Mouse (Mus musculus): ENCODE data around the gene Mpped1. TPM values are rescaled to one million over a fixed set of nuclear protein-coding genes. Genes with fewer than 3 reads are reported as not detected.

The Mpped1 gene
- total RNA-seq, 2 experiments from 2014 or later: not detected

DNA sequence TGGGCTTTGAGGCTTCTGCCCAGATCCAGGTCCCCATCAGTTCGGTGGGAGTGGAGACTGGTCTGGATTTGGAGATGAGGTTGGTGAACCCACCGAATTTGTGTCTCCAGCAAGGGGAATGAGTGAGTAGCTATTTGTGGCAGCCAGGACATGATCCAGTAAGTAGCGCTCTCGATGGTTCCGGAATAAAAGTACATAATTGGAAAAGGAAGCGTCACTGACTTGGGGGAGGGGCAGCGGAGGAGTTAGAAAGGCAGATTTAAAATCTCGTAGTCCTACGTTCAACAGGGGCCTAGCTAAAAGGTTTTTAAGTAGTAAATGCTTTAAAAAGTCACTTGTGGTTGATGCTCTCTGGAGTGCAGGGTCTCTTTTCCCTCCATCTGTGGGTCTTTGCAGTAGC lies 5.5 kb downstream of the Mpped1 start:
- no peak for ATAC-seq (replicated peaks; ENCODE audit: poor library complexity)

DNA sequence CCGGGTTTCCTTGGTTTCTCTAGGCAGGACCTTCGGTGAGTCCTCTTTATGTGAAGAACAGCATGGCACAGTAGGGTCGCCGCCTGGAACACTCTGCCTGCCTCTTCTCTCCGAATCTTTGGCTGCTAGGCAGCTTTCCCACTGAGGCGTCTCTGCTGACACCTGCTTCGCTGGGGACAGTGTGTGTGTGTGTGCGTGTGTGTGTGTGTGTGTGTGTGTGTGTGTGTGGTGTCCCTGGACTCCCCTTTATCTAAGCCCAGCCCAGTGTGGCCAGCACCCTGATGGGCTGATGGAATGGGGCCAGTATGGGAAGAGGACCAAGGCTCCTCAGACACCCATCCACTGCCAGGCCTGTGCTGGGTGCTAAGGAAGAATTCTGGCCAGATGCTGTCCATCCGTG lies 9.8 kb downstream of the Mpped1 start:
- no peak for ATAC-seq (replicated peaks; ENCODE audit: poor library complexity)

DNA sequence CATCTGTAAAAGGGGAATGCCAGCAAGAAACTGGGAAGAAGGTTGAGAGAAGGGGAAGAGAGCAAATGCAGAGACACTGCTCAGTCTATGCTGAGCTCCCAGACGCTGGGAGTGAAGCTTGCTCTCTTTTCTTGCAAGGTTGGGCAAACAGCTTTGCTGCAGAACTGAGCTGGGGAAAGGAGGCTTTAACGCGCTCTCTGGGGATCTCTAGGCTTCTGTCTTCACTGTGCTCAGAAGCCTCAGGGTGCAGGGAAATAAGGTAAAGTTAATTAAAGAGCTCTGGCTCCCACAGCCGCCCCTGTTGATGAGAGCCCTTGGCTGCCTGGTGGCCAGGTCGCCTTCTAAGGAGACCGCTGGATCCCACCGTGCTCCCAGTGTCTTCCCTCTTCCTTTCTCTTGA lies 17.7 kb downstream of the Mpped1 start:
- no peak for ATAC-seq (replicated peaks; ENCODE audit: poor library complexity)

DNA sequence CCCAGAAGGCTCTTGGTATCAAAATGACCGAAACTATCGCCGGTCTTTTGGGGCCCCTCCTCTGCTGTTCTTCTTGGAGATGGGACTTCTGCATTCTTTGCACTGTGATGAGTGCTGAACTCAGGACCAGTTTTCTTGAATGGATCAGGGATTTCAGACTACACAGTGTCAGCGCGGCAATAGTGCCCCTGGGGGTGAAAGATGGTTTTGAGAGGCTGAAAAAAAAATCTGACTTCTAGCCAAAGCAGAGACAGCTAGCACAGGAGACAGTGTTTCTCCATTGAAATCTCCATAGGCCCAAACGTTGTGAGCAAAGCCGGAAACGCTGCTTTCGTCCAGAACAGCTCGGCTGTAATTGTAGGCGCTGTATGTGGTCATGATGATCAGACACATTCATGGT lies 19.7 kb downstream of the Mpped1 start:
- no peak for ATAC-seq (replicated peaks; ENCODE audit: poor library complexity)

DNA sequence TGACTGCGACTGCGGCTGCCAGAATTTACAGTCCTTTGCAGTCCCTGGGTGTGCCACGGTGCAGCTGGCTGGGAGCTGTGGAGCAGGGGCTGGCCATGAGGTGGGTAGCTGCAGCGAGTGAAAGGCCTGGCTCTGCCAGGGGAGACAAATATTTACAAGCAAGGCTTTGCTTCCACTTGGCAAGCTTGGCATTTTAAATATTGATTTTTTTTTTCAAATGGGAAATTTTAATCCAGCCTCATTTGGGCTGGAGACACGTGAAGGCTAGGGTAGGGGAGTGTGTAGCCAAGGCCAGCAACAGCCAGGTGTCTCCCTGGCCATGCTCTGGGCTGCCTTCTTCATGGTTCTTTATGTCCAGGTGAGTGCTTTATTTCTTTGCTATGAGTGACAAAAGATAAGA lies 21.7 kb downstream of the Mpped1 start:
- ATAC-seq (replicated peaks; ENCODE audit: poor library complexity): no peak

DNA sequence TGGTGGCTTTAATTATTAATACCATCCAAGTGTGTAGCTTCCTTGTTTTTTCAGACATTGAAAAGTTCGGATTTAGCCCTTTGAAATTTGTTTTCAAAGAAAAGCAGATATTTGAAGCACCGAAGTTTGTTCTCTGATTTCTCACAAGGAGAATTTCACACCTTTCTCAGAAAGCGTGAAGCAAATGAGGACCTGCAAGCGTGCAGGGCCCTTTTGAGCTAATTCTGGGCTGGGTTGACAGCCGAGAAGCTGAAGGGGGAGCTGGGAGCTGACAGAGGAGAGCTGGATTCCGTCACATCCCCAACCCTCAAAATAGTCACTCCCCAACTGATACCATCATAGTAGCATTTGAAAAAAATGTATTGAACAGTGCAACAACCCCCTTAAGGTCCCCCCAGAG lies 34.8 kb downstream of the Mpped1 start:
- ATAC-seq (replicated peaks; ENCODE audit: poor library complexity): no peak

DNA sequence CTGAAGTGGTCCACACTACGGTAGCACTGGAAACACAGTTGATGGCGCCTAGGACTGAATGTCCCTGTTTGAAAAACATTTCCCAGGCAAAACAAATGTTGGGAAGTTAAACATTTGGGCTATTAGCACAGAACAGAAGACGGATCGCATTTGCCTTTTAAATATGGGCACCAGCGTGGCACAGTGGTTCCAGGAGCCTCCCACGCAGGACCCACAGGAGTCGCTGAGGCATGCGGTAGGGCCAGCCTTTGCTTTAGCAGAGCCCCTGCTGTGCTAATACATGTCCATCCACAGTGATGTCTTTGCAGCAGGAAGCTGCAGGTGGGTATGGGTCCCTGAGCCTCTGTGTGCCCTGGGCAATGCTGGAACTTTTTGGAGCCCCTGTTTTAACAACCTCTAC lies 48.7 kb downstream of the Mpped1 start:
- no peak for ATAC-seq (replicated peaks; ENCODE audit: poor library complexity)

DNA sequence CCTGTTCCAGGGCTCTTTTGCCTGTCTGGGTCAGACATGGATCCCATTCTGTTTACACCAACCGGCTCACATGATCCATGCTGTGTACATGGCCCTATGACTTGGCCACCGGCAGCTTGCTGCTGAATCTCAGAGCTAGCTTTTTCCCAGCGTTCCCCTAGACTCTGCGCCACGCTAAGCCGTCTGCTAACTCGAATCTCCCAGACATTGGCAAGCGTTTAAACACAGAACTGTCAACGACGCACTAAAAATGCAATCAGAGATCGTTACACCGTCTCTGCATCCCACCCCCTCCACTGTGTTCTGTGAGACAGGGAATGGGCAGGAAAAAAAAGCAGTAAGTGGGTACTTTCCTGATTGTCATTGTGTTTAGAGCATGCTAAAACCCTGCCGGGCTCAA lies 50.0 kb downstream of the Mpped1 start:
- no peak for ATAC-seq (replicated peaks; ENCODE audit: poor library complexity)

DNA sequence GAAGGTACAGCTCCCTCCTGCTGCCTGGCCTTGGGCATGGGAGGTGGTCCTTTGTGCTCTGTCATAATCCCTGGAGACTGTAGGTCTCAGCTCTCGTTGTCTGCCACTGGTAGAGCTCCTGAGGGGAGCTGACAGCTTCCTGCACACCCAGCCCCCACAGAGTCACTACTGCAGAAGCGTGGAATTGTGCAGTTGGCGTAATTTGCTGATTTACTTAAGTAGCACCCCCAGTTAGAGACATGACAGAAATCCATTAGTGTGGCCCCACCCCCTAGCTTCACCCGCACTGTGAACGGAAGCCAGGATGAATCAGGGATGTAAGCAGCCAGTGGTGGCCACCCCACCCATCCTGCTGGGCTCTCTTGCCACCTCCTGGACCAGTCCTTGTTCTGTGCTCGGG lies 53.0 kb downstream of the Mpped1 start:
- ATAC-seq (replicated peaks; ENCODE audit: poor library complexity): no peak

DNA sequence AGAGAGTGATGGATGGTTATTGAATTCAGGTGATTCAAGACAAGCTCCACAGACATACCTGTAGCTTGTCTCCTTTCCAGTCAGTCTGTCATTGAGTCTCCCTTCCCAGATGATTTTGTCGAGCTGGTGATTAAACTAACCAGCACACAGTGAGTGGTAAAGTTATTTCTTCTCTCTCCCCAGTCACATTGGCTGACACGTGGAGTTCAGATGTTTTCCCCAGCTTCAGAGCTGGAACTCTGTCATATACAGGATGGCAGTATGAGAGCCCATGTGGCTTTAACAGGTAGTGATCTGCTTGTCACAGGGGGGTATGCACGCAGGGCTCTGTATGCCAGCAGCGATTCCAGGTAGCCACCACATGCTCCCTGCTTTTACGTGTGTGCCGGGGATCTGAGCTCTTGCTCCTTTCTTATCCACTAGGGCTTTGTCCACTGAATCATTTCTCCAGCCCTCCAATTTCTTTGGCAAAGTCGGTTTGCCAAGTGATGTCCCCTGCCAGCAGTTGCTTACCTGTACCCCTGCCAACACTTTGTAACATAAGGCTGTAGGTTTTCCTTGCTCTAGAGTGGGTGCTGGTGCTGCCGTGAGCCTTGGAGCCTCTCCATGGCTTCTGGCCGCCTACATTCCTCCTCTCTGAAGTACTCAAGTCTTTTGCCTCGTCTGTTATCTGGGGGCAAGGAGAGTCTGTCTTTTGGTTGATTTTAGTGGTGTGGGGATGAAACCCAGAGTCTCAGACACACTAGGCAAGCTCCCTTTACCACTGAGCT lies 61.9 kb downstream of the Mpped1 start:
- ATAC-seq (replicated peaks; ENCODE audit: poor library complexity): no peak

DNA sequence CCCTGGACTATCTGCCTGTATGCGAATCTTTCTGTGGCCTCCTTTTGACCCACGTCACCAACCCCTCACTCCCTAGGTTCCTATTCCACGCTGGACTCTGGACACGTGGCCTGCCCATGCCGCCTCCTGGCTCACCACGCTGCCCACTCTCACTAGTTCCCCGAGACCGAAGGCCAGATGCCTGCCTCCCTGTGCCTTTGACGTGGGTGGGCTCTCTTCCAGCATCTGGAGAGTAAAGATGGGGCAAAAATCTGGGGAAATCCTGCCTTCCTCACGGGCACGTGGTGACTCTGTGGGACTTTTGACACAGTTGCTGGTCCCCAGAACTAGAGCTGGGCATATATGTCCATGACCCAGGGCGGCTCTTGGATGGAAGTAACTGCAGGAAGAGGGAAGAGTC lies 63.2 kb downstream of the Mpped1 start:
- ATAC-seq (replicated peaks; ENCODE audit: poor library complexity): no peak

DNA sequence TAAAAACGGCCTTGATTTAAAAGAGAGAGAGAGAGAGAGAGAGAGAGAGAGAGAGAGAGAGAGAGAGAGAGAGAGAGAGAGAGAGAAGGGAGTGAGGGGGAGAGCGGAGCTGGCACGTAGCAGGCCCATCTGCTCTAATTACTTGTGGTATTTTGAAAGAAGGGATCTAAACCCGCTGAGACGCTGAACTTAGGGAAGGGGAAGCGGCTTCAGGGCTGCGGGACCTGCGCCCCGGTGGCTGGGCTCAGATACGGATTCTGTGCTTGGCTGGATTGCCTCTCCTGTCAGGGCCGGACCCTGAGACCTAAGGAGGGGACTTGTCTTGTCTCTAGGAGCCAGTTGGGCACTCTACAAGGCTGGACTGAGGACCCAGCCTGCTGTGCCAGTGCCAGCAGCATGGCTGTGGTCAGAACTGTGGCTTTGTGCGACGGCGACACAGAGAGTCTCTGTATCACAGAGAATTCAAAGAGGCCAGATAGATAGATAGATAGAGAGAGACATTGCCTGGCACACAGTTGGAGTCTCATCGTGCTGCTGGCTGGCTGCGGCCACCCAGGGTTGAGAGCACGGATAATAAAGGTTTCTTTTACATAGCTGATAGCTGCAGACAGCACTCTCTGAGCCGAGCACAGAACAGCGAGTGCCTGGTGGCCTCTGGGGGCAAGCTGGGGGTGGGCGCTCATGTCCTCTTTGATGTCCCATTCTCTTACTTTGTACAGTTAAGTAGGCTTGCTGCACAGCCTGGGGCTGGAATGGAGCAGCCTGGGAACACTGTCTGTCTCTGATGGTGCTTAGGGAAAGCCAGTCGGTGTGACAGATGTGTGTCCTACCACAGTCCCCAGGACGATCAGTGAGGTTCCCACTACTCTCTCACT lies 63.9 kb downstream of the Mpped1 start:
- ATAC-seq (replicated peaks; ENCODE audit: poor library complexity): no peak

DNA sequence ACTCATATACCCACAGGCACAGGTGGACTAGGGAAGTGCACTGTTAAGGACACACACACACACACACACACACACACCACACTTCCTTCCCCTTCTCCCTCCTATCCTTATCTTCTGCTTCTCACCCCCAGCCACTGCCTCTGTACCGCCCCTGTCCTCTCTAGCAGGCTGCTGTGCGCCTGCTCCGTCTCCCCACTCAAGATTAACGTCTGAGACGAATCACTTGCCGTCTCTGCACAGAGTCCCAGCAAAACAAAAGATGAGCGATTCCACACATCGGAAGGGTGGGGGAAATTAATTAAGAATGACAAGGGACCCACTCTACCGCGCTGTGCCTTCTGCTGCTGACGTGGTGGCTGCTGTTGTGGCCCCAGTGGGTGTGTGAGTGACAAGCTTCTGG lies 66.5 kb downstream of the Mpped1 start:
- ATAC-seq (replicated peaks; ENCODE audit: poor library complexity): no peak

DNA sequence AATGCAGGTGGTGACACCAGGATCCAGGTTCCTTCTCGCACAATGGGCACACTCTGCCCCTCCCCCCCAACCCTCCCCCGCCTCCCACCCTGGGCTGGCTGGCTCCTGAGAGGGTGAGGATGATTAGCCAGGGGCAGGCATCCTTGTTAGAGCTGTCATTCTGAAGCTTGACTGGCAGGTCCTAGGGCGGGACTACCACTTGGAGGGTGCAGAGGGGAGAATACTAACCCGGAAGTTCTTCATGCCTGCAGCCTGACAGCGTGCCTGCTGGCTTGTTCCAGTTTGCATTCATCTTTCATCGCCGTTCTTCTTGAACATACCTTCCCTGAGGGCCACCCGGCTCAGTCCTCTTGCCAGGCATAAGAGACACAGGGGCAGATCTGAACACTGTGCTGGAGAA lies 67.3 kb downstream of the Mpped1 start:
- ATAC-seq (replicated peaks; ENCODE audit: poor library complexity): no peak

DNA sequence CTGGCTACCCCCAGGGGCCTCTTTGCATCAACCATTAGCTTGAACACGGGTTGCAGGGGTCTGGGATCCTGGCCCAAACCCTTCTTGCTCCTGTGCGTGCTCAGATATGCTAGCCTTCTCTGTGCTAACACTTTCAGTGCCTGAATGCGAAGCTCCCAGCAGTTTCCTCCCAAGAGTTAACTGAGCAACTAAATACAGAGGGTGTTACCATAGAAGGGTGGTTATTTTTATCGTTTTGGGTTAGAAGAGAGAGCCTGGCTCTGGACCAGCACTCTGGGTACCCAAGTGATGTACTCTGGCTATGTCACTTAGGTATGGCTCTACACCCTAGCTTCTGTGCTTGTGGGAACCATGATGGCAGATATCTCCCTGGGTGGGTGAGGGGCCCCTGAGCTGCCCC lies 68.2 kb downstream of the Mpped1 start:
- ATAC-seq (replicated peaks; ENCODE audit: poor library complexity): no peak

DNA sequence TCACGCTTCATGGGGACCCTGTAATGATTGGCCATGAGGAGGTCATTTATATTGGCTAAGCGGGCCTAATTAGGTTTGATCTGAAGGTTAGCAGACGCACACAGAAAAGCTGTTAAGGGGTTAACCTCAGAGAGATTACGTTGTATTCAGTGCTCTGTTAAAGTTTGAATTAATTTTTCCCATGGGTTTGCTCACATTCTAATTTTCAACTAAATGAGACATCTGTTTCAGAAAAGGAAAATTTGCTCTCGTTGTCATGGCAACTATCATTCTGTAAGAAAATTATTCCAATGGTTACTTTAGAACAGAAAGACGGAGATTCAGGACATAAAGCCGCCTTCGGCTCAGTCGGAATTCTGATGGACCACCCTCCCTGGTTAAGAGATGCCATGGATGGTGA lies 68.9 kb downstream of the Mpped1 start:
- no peak for ATAC-seq (replicated peaks; ENCODE audit: poor library complexity)

DNA sequence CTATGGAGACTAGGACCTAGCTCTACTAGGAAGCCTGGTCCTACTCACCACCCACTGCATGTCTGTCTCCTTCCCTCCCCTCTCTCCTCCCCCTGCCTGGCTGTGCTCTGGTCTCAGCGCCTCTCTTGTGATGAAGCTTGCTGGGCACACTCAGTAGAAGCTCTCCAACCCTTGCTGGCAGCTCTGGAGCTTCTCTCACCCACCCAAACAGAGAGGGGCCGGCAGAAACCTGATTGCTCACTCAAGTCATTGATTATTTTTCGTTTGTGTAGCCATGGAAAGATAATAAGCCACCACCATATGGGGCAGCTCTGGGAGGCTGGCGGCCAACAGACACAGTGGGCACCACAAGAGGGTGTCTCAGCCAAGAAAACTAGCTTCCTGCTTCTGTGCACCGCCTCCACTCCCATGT lies 74.1 kb downstream of the Mpped1 start:
- ATAC-seq (replicated peaks; ENCODE audit: poor library complexity): no peak

DNA sequence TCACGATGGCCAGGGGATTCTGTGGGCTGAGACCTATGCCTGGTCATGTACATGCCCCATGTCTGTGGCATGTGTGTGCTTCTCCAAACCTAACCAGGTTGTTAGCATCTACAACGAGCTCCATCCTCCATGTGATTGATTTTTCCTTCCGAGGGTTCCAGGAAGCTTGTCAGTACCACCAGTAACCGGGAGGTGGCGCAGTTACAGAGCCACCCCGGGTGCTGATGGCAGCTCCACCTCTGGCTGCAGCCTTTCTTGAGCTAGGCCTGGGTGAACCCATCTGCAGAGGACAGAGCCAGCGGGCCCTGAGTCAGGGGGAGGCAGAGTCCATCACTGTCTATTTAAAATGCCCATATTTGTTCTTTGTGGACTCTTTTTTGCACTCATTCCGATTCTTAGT lies 77.9 kb downstream of the Mpped1 start:
- peak; percentile 48; the same call in 1 of the 2 replicates for ATAC-seq (replicated peaks; ENCODE audit: poor library complexity)

DNA sequence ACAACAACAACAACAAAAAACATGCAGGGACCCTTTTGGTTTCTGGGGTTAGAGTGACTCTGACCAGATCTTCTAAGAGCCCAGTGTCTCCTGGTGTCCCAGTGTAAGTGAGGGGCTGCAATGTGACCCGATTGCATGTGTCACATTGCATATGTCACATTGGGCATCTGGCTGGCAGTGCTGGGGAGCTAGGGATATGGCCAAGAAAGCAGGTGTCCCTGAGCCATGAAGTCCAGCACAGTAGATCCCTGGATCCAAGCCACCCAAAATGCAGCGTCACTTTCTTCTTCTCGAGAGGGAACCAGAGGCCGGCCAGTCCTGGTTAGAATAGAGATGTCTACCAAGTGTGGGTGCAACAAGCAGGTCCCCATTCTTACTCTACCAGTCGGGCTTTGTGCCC lies 86.4 kb downstream of the Mpped1 start:
- ATAC-seq (replicated peaks; ENCODE audit: poor library complexity): no peak

DNA sequence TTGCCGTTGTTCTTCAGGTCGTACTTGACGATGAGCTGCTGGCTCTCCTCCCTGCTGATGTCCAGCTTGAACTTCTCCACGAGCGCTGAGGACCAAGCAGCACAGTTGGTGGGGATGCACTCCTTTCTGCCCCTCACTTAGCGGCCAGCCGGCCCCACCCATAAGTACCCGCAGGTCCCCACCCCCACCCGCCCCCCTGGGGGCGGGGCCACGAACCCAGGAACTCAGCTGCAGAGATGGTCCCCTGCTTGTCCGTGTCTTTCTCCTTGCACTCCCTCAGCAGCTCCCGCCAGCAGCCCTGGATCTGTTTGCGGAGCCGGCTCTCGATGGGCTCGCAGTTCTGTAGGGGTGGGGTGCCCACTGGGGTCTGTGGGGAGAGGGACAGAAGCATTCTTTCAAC lies 91.7 kb downstream of the Mpped1 start:
- ATAC-seq (replicated peaks; ENCODE audit: poor library complexity): no peak

DNA sequence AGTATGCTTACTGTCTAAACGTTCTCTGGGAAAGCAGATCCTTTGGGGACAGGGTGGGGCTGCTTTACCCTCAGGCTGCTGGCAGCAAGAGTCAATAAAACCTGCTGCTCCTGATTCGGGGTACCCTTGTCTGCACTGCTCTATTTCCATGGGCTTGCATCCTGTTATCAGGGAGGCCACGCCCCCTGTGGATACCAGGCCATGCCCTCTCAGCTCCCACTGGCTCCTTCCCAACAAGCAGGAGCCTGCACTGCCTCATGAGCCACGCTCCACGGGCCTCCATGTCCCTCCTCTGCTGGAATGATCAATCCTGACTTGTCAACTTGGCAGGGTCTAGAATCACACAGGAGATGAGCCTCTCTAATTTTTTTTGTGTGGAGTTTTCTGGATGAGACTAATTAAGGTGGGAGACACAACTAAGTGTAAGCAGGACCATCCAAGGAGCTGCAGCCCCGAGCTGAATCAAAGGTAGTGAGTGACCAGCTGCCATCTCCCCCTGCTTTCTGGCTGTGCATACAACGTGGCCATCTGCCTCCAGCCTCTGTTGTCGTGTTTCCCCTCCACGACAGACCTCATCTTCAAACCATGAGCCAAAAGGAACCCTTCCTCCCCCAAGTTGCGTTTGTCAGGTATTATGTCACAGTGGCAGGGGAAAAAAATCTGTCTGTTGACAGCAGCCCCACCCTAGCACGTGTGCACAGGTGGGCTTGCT lies 98.0 kb downstream of the Mpped1 start:
- ATAC-seq (replicated peaks; ENCODE audit: poor library complexity): no peak

DNA sequence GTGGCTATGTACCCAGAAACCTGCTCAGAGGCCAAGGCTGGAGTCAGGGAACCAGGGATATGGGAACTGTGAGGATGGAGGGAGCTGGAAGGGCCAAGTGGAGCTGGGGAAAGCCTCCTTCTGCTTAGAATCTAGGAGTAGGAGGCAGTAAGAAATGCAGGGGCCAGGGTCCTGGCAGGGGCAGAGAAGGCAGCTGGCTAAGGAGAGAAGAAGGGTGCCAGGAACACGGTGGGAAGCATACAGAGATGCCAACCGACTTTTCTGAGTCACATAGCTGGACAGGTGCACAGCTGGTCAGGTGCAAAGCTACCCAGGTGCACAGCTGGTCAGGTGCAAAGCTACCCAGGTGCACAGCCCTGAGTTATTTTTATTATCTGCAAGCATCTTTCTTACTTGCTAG lies 98.6 kb downstream of the Mpped1 start:
- no peak for ATAC-seq (replicated peaks; ENCODE audit: poor library complexity)

All from megakaryocyte progenitor cell, adult 5-6 weeks (primary cell).